Mouse (Mus musculus) fat pad, adult 2 months (tissue): ENCODE measurements around the gene Rasa3.

ENCODE experiments used
- DNase-seq: peaks from one replicate; pipeline ENCODE4 v3.0.0-alpha.2; 2011; ENCODE audit warnings: low read depth, low spot score; ENCODE audit errors: extremely low read depth

Rasa3 gene

DNA sequence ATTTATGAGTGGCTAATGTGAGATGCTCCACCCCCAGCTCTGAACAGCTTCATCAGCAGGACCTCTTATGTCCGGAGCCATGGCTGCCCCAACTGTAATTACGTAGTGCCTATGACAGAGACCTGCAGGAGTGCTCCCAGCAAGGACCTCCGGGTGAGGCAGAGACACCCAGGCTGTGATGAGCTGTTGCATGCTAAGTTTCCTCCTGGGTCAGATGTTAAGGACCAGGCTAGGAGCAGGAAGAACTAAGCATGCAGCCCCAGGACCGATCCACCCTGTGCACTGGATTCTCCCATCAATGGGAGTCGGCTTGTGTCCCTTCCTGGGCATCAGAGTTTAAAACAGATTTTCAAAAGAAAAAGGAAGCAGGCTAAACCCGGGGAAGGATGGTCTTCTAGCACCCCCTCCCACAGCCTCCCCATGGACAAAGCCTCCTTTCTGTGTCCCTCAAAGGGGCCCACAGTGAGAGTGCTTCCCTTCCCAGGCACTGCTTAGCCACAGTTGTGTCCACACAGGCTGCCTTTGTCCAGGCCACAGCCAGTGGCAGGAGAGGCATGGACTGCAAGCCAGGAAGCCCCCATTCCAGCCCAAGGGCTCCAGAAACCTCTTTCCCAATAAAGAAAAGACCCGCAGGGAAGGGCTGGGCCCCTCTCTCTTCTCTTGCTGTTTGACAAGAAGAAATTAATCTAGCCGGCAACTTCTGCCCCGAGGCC, 54.2 kb downstream of the Rasa3 start:
- DNase-seq, result no peak

DNA sequence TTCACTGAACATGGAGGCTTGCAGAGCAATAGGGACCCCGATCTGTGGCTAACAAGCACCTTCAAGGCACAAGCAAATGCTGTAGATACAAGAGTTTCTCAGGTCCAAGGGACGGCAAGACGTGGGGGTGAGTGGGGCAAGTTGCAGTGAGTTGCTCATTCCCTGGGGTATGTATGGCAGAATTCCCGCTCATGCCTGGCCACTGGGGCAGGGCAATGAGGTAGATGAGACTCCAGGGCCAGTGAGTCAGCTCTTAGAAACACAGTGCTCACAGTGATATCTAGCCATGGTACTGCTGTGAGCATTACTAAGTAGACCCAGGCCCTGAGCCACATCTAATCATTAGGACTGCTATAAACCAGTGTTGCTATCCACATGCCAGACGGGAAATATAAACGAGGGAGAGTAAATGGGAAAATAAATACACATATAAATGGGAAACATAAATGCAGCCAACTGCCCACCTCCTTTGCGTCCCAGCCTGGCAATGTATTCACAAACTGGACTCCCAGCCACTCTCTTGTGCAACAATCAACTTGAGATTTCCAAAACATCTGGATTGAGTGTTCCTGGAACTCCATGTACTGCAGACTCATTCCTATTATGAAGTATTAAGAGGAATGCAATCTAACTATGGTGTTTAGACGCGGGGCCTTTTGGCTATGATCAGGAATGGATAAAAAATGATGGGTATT, 57.0 kb downstream of the Rasa3 start:
- no peak for DNase-seq

DNA sequence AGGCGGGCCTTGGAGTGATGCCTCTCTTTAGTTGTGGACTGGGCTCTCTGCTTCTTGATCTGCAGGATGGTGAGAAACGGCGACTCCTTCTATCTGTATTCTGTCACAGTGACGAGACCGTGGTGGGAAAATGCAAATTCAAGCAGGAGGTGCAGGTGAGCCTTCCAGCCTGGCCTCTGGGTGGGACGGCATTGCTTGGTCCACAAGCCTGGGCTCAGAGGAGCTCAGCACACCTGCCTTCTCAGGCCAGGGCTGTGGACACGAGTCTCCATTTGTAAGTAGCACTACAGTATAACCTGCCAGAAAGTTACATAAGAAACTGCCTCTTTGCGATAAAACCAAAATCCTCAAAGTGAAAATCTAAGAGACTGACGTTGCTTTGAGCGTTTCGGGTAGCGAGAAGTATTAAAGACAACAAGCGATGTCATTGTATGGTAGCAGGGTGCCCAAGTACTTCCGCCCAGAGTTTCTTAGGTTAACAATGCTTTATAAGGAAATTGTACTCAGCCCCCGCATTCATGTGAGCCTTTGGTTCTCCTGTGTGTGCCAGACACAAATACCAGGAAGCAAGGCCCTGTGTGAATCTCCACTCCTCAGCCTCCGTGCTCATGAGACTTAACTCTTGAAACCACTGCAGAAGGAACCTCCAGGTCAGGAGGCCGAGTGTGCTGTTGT, 60.4 kb downstream of the Rasa3 start:
- DNase-seq, result no peak

DNA sequence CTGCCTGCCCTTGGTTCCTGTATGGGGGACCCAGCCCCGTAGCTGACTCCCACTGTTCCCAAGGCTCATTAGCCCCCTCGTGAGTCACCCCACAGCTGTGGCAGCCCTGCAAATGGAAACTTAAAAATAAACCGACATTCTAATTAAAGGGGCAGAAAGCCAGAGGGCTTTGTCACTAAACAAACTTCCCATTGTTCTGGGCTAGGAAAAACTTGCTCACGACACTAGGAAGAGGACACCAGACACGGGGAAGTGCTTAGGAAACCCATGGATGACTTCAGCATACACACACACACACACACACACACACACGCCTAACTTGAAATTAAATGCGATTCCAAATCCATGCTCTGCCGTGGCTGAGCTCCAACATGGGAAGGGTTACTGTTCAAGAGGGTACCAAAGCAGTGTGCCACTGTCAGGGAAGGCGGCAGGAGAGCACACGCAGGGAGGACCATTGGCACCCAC, 62.4 kb downstream of the Rasa3 start:
- DNase-seq, result no peak

DNA sequence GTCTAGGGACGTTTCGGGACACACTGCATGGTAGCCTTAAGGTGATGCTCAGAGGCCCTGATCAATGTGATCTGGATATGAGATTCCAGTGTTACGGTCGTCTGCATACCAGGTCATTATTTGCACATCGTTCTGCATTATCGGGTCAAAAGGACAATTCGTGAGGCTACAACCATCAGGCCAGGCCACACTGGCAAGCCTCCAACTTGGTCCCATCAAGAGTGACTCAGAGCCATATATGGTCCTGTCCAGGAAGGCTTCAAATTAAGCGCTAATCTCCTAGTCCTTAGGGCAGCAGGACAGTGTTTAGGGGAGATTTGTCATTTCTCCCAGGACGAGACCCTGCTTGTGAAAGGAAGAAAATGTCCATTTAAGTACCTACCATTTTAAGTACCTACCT, 63.3 kb downstream of the Rasa3 start:
- DNase-seq, result no peak

DNA sequence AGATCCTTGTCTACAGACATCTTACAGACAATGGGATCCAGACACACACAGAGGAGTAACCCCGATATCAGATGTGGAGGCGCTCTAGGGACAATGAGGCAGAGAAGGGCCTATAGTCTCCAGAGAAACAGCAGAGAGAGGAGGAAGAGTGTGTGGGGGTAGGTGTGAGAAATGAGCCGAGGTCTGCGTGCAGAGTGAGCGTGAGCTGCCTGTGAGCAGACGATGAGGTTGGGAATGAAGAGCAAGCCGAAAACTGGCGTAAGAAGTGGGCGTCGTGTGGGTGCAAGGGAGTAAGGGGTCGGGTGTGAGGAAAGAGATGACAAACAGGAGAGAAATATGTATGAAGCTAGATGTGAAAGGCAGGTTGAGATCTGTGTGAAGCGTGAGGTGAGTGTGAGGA, 65.7 kb downstream of the Rasa3 start:
- no peak for DNase-seq

DNA sequence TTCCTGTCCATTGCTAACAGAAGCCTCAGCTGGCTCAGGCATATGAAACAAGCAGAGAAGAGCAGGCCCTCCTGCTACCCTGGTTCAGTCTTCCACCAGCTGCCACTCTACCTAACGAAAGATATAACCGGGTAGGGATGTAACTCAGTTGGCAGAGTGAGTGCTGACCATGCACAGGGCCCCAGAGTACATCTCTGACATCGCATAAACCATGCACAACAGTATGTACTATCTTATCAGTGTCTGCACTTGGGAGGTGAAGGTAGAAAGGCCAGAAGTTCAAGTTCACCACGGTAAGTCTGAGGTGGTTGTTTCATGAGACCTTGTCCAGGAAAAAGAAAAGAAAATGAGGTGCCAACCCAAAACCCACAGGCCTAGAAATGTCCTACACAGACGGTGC, 67.4 kb downstream of the Rasa3 start:
- no peak for DNase-seq

DNA sequence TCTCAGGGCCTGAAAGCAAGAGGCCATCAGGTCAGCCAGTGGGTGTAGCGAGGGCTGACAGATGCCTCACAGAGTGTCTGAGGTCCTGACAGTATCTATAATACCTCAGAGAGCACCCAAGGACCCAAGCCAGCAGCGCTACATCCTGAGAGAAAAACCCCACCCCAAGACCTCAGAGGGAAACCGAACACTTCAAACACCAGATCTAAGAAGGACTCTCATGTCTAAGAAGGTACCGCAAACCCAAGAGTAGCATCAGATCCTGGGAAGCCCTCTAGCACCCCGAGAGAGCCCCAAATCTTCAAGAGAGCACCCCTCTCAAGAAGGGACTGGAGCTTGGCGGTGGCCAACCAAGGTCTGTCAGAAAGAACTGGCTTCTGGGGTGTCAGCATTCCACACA, 68.5 kb downstream of the Rasa3 start:
- no peak for DNase-seq

DNA sequence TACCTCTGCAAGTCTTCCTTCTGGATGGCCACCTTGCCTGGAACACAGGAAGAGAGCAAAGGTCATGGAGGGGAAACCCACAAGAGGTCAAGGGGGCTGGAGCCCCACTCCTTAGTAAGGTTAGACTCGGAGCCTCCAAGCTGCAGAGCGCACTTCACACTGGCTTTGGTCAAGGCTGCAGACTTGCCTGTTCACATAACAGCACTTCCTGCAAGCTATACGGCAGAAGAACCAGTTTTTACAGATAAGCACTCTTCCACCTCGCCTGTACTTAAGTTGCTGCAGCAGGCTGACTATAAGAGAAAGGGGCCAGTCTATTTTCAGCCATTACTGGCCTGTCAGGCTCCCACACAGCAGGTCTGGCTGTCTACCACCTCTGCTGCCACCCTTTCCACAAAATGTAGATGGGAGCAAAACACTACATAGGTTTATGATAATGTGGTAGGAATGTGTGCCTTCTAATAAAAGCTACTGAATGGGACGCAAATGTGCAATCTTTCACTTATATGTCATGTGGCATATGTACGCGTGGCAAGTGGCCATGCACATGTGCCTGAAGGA, 71.4 kb downstream of the Rasa3 start:
- DNase-seq, result no peak

DNA sequence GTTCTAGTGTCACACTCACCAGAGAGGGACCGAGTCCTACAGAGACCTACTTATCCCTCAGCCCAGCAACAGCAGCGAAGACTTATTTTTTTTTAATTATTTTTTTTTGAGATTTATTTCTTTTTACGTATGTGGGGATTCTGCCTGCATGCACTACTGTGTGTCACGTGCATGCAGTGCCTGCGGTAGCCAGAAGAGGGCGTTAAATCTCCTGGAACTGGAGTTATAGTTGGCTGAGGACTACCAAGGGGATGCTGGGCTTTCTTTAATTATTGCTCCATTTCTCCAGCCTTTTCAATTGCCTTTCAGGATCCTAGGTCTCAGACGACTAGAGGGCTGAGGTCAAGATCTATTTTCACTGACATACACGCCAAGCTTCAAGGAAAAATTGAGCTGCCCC, 74.8 kb downstream of the Rasa3 start:
- DNase-seq, result no peak

DNA sequence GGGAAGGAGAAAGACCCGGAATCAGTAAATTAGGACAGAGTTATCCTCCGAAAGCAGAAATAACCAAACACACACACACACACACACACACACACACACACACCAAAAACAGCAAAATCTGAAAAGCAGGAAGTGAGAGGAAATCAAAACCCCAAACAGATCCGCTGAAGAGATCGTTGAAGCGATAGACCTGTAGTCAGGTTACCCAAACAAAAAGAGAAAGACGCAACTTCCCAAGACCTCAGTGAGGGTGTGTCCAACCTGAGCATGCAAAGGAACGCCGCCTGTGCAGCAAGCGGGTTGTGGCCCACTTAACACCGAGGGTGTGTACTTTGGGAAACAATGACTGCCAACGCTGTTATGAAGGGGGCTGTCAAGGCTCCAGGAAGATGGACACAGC, 76.2 kb downstream of the Rasa3 start:
- no peak for DNase-seq

DNA sequence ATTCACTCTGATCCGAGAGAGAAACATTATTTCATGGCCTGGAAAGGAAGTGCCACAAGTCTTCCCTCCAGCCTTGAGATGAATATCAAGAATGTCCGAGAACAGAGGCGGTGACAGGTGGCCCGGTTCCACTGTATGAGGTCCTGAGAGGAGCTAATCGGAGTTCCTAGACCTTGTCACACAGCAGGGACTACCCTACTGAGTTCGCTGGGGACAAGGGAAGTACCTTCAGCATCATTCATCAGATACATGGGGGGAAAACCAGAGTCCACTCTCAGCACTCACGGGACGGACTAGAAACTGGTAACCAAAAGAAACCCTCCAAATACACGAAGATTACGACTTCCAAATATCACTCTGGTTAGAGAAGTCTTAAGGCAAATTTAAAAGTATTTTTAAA, 76.7 kb downstream of the Rasa3 start:
- DNase-seq, result no peak

DNA sequence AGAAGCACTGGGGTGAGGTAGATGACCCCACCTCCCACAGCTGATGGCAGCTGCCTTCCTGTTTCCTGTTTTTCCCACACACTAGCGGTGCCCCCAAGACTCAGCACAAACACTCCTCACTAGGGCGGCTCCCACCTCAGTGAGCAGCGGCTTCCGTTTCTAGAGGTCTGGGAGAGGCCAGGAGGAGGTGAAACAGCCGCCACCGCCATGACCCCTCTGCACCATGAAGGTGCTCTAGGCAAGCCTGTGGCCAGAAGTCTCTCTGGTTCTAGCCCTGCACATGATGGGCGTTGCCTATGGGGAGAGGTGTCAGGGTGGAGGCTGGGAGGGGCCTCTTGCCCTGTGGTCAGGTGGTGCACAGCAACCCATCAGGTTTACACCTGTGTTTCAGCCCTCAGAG, 77.2 kb downstream of the Rasa3 start:
- no peak for DNase-seq

DNA sequence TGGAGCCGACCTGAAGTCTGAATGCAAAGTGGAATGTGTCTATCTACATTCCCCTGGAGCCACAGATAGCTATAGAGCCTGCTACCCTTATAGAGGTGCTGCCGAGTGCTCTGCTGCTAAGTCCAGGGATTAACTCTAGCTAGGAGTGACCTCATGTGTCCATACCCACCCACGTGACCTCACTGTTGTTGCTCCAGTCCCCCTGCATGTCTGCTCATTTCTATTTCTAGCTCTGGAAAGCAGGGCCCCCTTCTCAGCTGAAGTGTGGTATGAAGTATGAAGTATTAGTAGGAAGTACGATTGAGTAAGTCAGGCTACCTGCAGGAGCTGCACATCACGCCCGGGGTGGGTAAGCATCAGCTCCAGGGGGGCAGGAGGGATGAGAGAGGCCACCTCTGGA, 79.6 kb downstream of the Rasa3 start:
- DNase-seq, result no peak

DNA sequence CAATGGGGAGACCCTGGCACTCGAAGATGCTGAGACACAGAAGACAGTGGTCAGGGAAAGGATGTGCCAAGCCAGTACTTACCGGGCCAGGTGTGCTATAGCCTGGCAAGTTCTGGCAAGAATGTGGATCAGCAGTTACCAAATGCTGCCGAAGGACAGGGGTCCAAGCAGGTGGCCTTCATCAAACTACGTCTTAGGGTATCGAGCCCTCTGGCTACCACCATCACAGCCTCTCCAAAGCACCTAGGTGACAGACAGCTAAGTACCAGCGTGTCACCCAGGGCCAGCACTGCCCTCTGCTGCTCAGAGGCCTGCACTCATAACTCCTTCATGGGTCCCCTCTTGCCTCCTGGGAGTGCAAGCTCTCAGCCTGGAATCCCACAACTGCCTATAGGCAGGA, 81.5 kb downstream of the Rasa3 start:
- no peak for DNase-seq

DNA sequence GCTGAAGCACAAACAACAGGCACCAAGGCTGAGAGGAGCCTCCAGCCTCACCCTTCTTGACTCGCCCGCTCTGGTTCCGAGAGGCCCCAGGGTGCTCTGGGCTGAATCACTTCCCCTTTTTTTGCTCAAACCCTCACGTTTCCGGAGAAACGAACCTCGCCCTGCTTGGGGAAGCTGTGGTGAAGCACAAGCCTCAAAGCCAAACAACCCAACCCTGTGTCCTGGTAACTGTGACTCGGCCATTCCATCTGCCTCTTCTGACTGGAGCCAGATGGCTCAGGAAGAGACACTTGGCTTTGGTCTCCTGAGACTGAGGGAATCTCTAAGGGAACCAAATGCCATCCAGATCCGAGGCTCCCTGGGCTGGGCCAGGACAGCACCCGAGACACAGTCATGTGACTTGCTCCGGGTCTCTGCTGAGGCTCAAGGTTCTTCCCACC, 82.5 kb downstream of the Rasa3 start:
- no peak for DNase-seq

DNA sequence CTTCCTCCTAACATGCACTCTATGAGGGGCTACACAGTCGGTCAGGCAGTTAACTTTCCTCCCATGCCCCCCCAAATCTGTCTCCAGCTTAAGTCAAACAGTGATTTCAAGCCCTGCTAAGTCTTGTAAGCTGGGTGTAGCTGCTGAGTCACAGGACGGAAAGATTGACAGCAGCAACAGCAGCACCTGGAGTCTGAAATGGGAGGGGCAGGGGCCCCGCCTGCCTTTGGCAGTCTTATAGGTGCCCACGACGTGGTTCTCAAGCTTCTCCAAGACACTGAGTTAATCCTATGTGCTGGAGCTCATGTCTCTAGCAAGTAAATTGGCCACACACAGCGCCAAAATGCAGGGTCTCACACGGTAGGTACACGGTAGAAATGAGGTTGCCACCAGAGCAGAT, 84.1 kb downstream of the Rasa3 start:
- no peak for DNase-seq

DNA sequence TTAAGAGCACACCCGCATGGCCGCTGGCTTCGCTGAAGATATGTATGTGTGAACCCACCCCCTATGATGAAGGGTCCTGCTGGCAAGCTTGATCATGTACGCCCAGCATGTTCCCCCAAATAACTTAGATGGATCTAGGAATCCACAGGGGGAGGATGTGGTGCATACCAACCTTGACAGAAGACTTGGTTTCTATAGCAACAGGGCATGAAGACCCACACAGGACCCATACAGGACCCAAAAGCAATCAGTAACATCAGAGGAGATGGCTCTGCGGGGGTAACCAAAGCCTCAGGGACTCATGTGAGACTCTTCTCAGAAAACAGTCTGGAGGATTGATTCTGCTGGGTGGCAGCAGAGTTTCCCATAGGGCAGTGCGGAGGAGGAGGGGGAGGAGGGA, 86.2 kb downstream of the Rasa3 start:
- no peak for DNase-seq

DNA sequence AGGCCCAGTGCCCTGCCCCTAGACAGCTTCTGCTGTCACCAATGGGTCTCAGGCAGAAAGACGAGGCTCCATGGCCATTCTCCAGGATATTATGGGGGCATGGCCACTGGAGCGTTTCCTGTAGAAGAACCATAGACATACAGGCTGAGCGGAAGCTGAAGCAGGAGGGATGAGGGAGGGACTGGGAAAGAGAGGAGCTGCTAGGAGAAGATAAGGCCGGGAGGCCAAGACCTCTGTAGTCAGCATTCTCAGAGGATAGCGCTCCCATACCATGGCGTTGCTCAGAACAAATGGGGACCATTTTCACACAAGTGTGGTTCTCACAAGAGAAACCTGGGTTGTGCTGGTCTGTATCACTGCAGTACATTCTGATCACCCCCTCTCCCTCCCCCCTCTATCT, 88.3 kb downstream of the Rasa3 start:
- no peak for DNase-seq

DNA sequence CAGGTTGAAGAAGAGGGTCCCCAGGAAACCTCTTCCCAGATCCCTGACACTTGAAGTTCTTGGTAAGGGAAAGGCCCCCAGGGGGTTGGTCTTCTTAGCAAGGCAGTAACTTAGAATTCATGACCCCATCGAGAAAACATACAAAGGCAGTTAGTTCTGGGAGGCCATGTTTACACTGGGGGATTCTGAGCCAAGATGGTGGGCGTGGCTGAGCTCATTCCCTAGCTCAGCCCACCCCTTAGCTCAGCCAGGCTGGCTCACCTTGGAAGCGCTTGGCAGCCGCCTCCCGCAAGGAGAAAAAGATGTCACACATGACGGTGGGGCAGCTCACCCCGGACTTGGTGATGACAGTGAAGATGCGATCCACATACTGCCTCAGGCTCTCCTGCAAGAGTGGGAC, 92.8 kb downstream of the Rasa3 start:
- no peak for DNase-seq

DNA sequence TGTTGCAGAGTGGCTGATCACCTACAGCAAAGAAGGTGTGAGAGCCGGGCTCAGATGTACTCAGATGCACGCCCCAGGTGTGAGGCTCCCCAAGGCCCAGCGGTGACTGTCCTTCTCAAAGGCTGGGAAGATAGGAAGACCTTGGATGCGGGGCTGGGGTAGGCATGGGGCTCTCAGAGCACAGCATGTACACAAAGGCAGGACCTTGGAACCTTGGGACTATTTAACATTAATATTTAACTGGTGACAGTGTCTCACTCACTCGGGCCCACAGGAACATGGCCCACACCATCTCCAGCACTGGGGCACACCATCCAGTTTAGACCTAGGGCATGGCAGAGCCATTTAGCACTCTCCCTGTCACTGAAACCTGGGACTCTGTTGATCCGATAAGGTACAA, 99.5 kb downstream of the Rasa3 start:
- DNase-seq, result no peak

DNA sequence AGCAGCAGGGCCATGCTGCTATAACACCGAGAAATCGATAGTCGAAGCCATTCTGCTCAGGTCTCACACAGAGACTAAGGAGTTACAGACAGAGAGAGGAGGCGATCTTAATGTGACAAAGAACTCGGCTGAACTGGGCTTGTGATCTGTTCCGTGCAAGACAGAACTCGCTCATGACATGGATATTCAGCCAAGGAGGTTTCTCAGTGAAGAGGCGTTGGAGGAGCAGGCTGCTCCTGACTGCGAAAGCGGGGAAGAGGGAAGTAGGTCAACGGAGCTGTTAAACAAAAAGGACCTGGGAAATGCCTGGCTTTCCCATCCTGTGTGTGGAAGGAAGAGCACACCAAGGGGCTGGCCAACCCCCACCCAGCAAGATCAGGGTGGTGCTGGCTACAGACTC, 105.4 kb downstream of the Rasa3 start:
- DNase-seq, result peak; percentile 89
